Mouse (Mus musculus) kidney, postnatal 36 days (tissue): Measurements from ENCODE around the gene Cpeb4.
"Not testable (repeated sequence)": the region's sequence is repeated elsewhere in the genome, so short reads cannot be mapped to it uniquely, and the experiment has no call there.

Source experiments
- DNase-seq, 2 experiments: peaks; one replicate each; pipeline ENCODE4 v3.0.0; 2021 to 2022; ENCODE audit warnings: mixed read lengths in 2 of 2

Cpeb4 gene

DNA sequence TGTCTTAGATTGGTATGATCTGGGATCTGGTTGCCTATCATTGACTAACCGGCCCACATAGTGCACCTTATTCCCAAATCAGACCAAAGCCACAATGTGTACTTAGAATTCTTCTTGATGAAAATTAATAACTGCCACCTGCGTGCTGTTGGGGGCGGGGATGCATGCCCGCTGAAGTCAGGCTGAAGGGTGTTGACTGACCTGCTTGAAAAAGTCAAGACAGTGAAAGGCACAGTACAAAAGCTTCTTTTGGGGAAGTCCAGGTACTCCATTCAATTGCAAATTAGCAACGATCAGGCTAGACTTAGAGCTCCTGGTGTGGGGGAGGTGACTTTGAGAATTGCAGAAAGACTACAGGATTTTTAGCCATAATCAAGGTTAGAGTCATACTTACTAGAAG, 108.1 kb downstream of the Cpeb4 start:
- not testable (repeated sequence) for DNase-seq

- DNase-seq, result no peak
These were observed 109.8 kb downstream of the Cpeb4 start for GRCm38 (mm10) chr11:31981830-31982229.

DNA sequence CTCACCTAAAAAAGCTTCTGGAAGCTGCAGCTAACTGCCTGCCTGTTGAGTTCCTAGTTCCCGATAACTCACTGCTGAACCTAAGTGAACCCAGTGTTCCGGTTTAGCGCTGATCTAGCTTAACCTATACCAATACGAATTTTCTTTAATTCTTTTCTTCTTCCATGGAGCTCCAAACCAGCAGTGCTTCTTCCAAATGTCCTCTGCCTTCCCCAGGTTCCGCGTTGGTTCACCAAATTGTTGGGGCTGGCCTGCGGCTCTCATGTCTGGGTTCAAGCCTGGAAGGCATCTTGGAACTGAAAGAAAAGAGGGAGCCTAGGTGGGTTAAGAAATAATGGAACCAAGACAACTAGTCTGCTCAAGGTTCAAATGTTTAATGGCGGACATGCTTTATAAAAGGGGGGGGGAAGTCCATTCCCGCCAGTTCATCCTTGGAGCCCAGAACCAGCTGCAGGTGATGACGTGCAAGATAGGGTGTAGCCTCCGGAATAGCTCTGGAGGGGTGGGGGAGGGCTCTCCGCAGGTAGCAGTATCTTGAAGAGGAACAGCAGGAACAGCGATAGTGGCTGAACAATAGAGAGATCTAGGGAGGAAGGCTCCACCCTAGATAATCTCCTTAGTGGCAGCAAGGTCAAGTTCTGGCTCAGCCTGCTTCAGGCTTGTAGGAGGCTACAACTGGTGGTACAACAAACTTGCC, 110.4 kb downstream of the Cpeb4 start:
- not testable (repeated sequence) for DNase-seq

GRCm38 (mm10) chr11:31983249-31983648, 111.2 kb downstream of the Cpeb4 start:
- no peak for DNase-seq

DNA sequence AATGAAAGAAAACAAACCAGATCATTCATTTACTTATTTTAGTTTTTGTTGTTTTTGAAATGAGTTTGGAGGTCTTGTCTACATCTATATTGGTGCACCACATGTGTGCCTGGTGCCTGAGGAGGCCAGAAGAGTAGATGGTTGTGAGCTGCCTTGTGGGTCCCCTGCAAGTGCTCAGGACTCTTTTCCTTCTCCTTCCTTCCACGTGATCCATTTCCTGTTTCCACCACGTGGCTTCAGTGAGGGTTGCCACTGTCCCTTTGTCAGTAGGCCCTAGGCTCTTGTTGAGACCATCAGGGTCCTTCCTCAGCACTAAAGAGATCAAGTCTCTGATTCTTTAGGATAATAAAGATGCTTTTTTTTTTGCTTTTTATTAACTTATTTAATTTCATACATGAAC, 112.8 kb downstream of the Cpeb4 start:
- DNase-seq, result no peak
